Mouse (Mus musculus): ENCODE measurements around the gene Amtn. TPM values are rescaled to one million over a fixed set of nuclear protein-coding genes. Genes with fewer than 3 reads are reported as not detected.

Gene Amtn
- polyA plus RNA-seq, 1 experiment from 2014 or later: not detected

Other genes with a start within 250 kb of the Amtn start
- not detected in 2 replicates for gene Gm11115, start 222.0 kb upstream of the Amtn start, polyA plus RNA-seq (2016; fragmentation: Nextera tagmentation; extraction: Ambion mirVana)
- not detected in 2 replicates for gene Gm7714, start 107.2 kb upstream of the Amtn start, polyA plus RNA-seq (2016; fragmentation: Nextera tagmentation; extraction: Ambion mirVana)
- gene Prol1, start 58.8 kb upstream of the Amtn start, polyA plus RNA-seq (2016; fragmentation: Nextera tagmentation; extraction: Ambion mirVana): not detected in 2 replicates
- gene Ambn, start 79.9 kb downstream of the Amtn start, polyA plus RNA-seq (2016; fragmentation: Nextera tagmentation; extraction: Ambion mirVana): not detected in 2 replicates
- gene Enam, start 111.9 kb downstream of the Amtn start, polyA plus RNA-seq (2016; fragmentation: Nextera tagmentation; extraction: Ambion mirVana): not detected in 2 replicates
- gene Jchain, start 151.8 kb downstream of the Amtn start, polyA plus RNA-seq (2016; fragmentation: Nextera tagmentation; extraction: Ambion mirVana): 0.16 TPM in 1 of 2 replicates, not detected in the other
- 54.0 and 70.3 TPM in 2 replicates for gene Utp3, start 178.4 kb downstream of the Amtn start, polyA plus RNA-seq (2016; fragmentation: Nextera tagmentation; extraction: Ambion mirVana)
- 11.5 and 14.3 TPM in 2 replicates for gene Rufy3, start 188.9 kb downstream of the Amtn start, polyA plus RNA-seq (2016; fragmentation: Nextera tagmentation; extraction: Ambion mirVana)

Data from heart, embryonic 10.5 days (tissue).